Mouse (Mus musculus) erythroblast, embryonic 14.5 days (primary cell): ENCODE results near the gene Fancg. TPM values are rescaled to one million over a fixed set of nuclear protein-coding genes. Genes with fewer than 3 reads are reported as not detected.
A peak's percentile ranks its signal among the peaks of the same experiment; 100 is the strongest.

ENCODE experiments used
- H3K27me3 ChIP-seq: 2 replicates; pipeline ENCODE4 v1.6.1; 2012; ENCODE audit warnings: inconsistent platforms; ENCODE audit not compliant: control insufficient read depth
- H3K36me3 ChIP-seq: 2 replicates; pipeline ENCODE4 v1.6.1; 2012; ENCODE audit warnings: mild to moderate bottlenecking, inconsistent platforms; ENCODE audit not compliant: control insufficient read depth
- H3K4me1 ChIP-seq: 2 replicates; pipeline ENCODE4 v1.6.1; 2012; ENCODE audit warnings: inconsistent platforms; ENCODE audit not compliant: control insufficient read depth
- H3K4me3 ChIP-seq: replicated peaks from 2 replicates; pipeline ENCODE3; 2012; ENCODE audit warnings: moderate library complexity, mild to moderate bottlenecking, inconsistent platforms
- H3K9me3 ChIP-seq: 2 replicates; pipeline ENCODE4 v1.6.1; 2012; ENCODE audit warnings: low read length, inconsistent platforms, mixed read lengths; ENCODE audit not compliant: control insufficient read depth
- GATA1 ChIP-seq: IDR thresholded peaks from 2 replicates; pipeline ENCODE4 v1.6.1; 2012; ENCODE audit warnings: low read length, inconsistent platforms, mixed read lengths
- TAL1 ChIP-seq: IDR thresholded peaks from 3 replicates; pipeline ENCODE4 v1.6.1; 2012; ENCODE audit warnings: low read length, inconsistent platforms, mixed read lengths
- polyA plus RNA-seq: library from polyadenylated mRNA; stranded (reverse); fragments of >175 nt; gene quantifications from 2 replicates; pipeline ENCODE4 v1.2.3, GENCODE M21; 2012

The Fancg gene
- polyA plus RNA-seq, 1 experiment: 0.62 TPM

- Histone ChIP-seq H3K27me3 (no peaks in the 10 kb centered on the region), H3K4me1 (peaks cover 80% of the 10 kb centered on the region), H3K4me3 (peak overlapping the region; percentile 78), H3K9me3 (no peaks in the 10 kb centered on the region), H3K36me3 (peaks cover 61% of the 10 kb centered on the region)
- TF ChIP-seq GATA1 (no peak), TAL1 (no peak)
Observed at GRCm38 (mm10) chr4:43035851-43036250, 25.5 kb upstream of the Fancg start.

- H3K36me3 ChIP-seq: peaks cover 79% of the 10 kb centered on the region
- no peak overlapping the region for H3K4me3 ChIP-seq
- TF ChIP-seq GATA1 (no peak), TAL1 (no peak)
- no peaks in the 10 kb centered on the region for H3K27me3 ChIP-seq
- no peaks in the 10 kb centered on the region for H3K9me3 ChIP-seq
- H3K4me1 ChIP-seq: peaks cover 73% of the 10 kb centered on the region
Observed at GRCm38 (mm10) chr4:43033481-43033880, 23.2 kb upstream of the Fancg start.

GRCm38 (mm10) chr4:43032501-43032900 lies 22.2 kb upstream of the Fancg start:
- H3K36me3 ChIP-seq: peaks cover 88% of the 10 kb centered on the region

GRCm38 (mm10) chr4:43031237-43031995 lies 21.1 kb upstream of the Fancg start, which contains the start of gene Stoml2:
Stoml2 (minus strand) TSS chr4:43031710.
- Histone ChIP-seq H3K4me3 (peak within 1 kb of the TSS; percentile 77), H3K4me1 (peaks cover 58% of the 10 kb centered on the region)

More at GRCm38 (mm10) chr4:43032501-43032900, 22.2 kb upstream of the Fancg start:
- Histone ChIP-seq H3K4me3 (no peak overlapping the region), H3K27me3 (no peaks in the 10 kb centered on the region), H3K9me3 (no peaks in the 10 kb centered on the region), H3K4me1 (peaks cover 66% of the 10 kb centered on the region)
- TF ChIP-seq GATA1 (no peak), TAL1 (no peak)

DNA sequence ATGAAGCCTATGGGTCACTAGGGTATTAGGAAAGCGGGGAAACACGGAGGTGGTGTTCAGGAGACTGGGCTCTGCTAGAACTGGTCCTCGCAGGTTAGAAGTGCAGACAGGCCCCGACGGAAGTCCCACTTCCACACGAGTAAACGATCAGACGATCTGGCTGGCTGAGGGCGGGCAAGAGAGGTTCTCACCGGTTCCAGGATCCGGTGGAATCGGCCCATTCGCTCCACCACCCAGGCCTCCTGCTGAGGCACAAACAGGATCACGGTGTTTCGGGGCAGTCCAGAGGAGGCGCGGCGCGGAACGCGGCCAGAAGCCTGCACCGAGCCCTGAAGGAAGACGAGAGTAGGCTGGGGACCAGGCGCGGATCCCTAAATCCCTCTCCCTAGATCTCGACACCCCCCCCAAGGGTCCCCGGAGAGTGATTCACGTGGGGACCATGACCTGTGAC lies 20.5 kb upstream of the Fancg start:
- Histone ChIP-seq H3K4me1 (peaks cover 56% of the 10 kb centered on the region), H3K27me3 (no peaks in the 10 kb centered on the region), H3K4me3 (peak overlapping the region; percentile 77), H3K9me3 (no peaks in the 10 kb centered on the region), H3K36me3 (peaks cover 86% of the 10 kb centered on the region)
- TF ChIP-seq GATA1: no peak
- no peak for TF ChIP-seq TAL1

More at GRCm38 (mm10) chr4:43031237-43031995, 21.1 kb upstream of the Fancg start, which contains the start of gene Stoml2:
- TF ChIP-seq GATA1: no peak
- TF ChIP-seq TAL1: no peak
- Histone ChIP-seq H3K36me3 (peaks cover 88% of the 10 kb centered on the region), H3K9me3 (no peaks in the 10 kb centered on the region), H3K27me3 (no peaks in the 10 kb centered on the region)

GRCm38 (mm10) chr4:43030352-43030751 lies 20.0 kb upstream of the Fancg start:
- Histone ChIP-seq H3K4me1 (peaks cover 56% of the 10 kb centered on the region), H3K36me3 (peaks cover 82% of the 10 kb centered on the region), H3K4me3 (peak overlapping the region; percentile 77), H3K27me3 (no peaks in the 10 kb centered on the region), H3K9me3 (no peaks in the 10 kb centered on the region)
- TF ChIP-seq TAL1 (no peak), GATA1 (no peak)

GRCm38 (mm10) chr4:43029749-43030148 lies 19.4 kb upstream of the Fancg start:
- peak overlapping the region; percentile 77 for H3K4me3 ChIP-seq
- peaks cover 76% of the 10 kb centered on the region for H3K36me3 ChIP-seq
- no peaks in the 10 kb centered on the region for H3K27me3 ChIP-seq
- H3K9me3 ChIP-seq: no peaks in the 10 kb centered on the region
- TF ChIP-seq GATA1: no peak
- TF ChIP-seq TAL1: no peak
- peaks cover 61% of the 10 kb centered on the region for H3K4me1 ChIP-seq

DNA sequence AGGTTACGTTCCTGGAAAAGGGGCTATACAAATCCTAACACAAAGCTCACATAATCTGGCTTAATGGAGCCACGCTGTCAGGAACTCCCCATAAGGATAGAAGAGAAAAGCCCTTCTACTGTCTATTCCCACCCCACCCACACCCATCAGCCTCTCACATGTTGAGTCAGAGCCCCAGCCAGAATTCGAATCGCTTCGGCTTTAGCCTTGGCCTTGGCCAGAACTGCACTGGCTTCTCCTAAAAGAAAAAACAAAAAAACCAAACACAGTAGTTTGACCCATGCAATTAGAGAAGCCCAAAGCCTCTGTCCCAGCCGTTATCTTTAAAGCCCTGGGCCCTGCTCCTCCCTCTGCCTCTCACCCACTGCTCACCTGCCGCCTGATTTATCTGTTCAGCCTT lies 18.8 kb upstream of the Fancg start:
- H3K4me1 ChIP-seq: peaks cover 63% of the 10 kb centered on the region
- H3K36me3 ChIP-seq: peaks cover 75% of the 10 kb centered on the region
- no peaks in the 10 kb centered on the region for H3K9me3 ChIP-seq
- TF ChIP-seq GATA1 (no peak), TAL1 (no peak)
- no peaks in the 10 kb centered on the region for H3K27me3 ChIP-seq
- H3K4me3 ChIP-seq: no peak overlapping the region

- Histone ChIP-seq H3K9me3 (no peaks in the 10 kb centered on the region), H3K27me3 (no peaks in the 10 kb centered on the region), H3K36me3 (peaks cover 87% of the 10 kb centered on the region), H3K4me1 (peaks cover 47% of the 10 kb centered on the region), H3K4me3 (peak within 1 kb of the TSS; percentile 83)
- TF ChIP-seq TAL1 (no peak), GATA1 (no peak)
Observed at GRCm38 (mm10) chr4:43025084-43025960, 15.0 kb upstream of the Fancg start, which contains the start of gene Pigo. Pigo (minus strand) TSS chr4:43025819.
